Mouse (Mus musculus): ENCODE results near the gene Tmem176b.

DNA sequence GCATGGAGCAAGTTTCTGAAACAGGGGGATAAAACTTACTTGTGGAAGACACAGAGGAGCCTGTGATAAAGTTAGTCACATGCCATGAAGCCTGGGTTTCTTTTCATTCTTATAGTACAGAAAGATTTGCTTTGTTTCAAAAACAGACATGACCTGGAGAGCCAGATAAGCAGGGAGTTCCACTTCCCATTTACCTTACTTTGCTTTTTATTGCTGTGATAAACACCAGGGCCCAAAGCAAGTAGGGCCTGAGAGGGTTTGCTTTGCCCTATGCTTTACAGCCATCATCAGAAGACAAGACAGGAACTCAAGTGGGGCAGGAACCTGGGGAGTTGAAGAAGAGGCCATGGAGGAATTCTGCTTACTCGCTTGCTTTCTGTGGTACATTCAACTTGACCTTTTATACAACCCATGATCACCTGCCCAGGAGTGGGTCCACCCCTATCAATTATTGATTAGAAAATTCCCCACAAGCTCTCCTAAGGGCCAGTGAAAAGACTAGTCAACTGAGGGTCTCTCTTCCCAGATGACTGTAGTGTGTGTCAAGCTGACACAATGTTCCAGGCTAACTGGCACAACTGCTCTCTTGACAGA lies 24.0 kb upstream of the Tmem176b start:
- no peak for TF ChIP-seq CTCF (conservative IDR thresholded peaks at IDR 0.05; ENCODE audit: low read length)
- TF ChIP-seq POU5F1 (IDR thresholded peaks at IDR 0.05; ENCODE audit: borderline replicate concordance, low read length) = no peak

Measured in E14TG2a.4 (cell line).